Mouse (Mus musculus) midbrain, postnatal 0 days (tissue): ENCODE measurements around the gene Ercc2. TPM values are rescaled to one million over a fixed set of nuclear protein-coding genes. Genes with fewer than 3 reads are reported as not detected.
A peak's percentile ranks its signal among the peaks of the same experiment; 100 is the strongest.

Source experiments
- ATAC-seq: fragments of 200-750 bp; cut with Nextera tagmentation; 2 replicates; pipeline ENCODE4 v1.8.0; 2017; ENCODE audit warnings: moderate number of reproducible peaks, mild to moderate bottlenecking, moderate TSS enrichment, moderate library complexity; ENCODE audit not compliant: low FRiP score
- DNase-seq: peaks from one replicate; pipeline ENCODE4 v3.0.0-alpha.2; 2015; ENCODE audit warnings: low spot score
- H3K27ac ChIP-seq: fragments of 300-500 bp; sonication (generic); 2 replicates; pipeline ENCODE4 v1.5.1; 2014; ENCODE audit warnings: low read depth, mild to moderate bottlenecking, low read length, mixed read lengths
- H3K27me3 ChIP-seq: fragments of 300-500 bp; sonication (generic); 2 replicates; pipeline ENCODE4 v1.6.1; 2014; ENCODE audit warnings: low read length, control low read depth, mixed read lengths; ENCODE audit not compliant: insufficient read depth
- H3K36me3 ChIP-seq: fragments of 300-500 bp; sonication (generic); 2 replicates; pipeline ENCODE4 v1.6.1; 2014; ENCODE audit warnings: low read length, control low read depth, mixed read lengths; ENCODE audit not compliant: insufficient read depth
- H3K4me1 ChIP-seq: fragments of 300-500 bp; sonication (generic); 2 replicates; pipeline ENCODE4 v1.6.1; 2014; ENCODE audit warnings: mild to moderate bottlenecking, control low read depth, antibody characterized with exemption, low read length, mixed read lengths; ENCODE audit not compliant: insufficient read depth
- H3K4me2 ChIP-seq: fragments of 300-500 bp; sonication (generic); 2 replicates; pipeline ENCODE4 v1.6.1; 2014; ENCODE audit warnings: low read depth, mild to moderate bottlenecking, low read length, mixed read lengths; ENCODE audit not compliant: poor library complexity, severe bottlenecking
- H3K4me3 ChIP-seq: fragments of 300-500 bp; sonication (generic); 2 replicates; pipeline ENCODE4 v1.5.1; 2014; ENCODE audit warnings: low read depth, mild to moderate bottlenecking, low read length, moderate library complexity
- H3K9ac ChIP-seq: fragments of 300-500 bp; sonication (generic); replicated peaks from 2 replicates; pipeline ENCODE4 v1.6.1; 2014; ENCODE audit warnings: mild to moderate bottlenecking, low read length, moderate library complexity, mixed read lengths; ENCODE audit not compliant: poor library complexity, severe bottlenecking
- H3K9me3 ChIP-seq: fragments of 300-500 bp; sonication (generic); 2 replicates; pipeline ENCODE4 v1.6.1; 2016; ENCODE audit warnings: low read length, control low read depth
- CTCF ChIP-seq: IDR thresholded peaks from 2 replicates; pipeline ENCODE4 v1.5.1; 2016; ENCODE audit warnings: antibody characterized with exemption, mild to moderate bottlenecking
- WGBS: fragments of 180-500 bp; shearing (Covaris S2); extraction: QIAGEN DNeasy Blood & Tissue Kit; methylation state at CpG from one replicate; pipeline ENCODE4 v1.1.7; 2014; 5-methylcytosine and 5-hydroxymethylcytosine counted together
- polyA plus RNA-seq: library from polyadenylated mRNA; unstranded; fragments of >200 nt; fragmentation: Nextera tagmentation; extraction: Ambion mirVana; gene quantifications from 2 replicates; pipeline ENCODE4 v1.2.1, GENCODE M21; 2015
- total RNA-seq: library from RNA; depleted of rRNA; stranded (reverse); fragments of >200 nt; gene quantifications from 2 replicates; pipeline ENCODE4 v1.2.3, GENCODE M21; 2014

Ercc2 gene
- total and polyA plus RNA-seq, 2 experiments from 2014 or later = 22.9 to 63.0 TPM

GRCm38 (mm10) chr7:19373367-19373766 lies 8.4 kb upstream of the Ercc2 start:
- TF ChIP-seq CTCF = no peak
- H3K9me3 ChIP-seq = no peaks in the 10 kb centered on the region
- ATAC-seq = no peak

GRCm38 (mm10) chr7:19375368-19375767 lies 6.4 kb upstream of the Ercc2 start:
- Histone ChIP-seq H3K4me2 (no peak overlapping the region), H3K9me3 (no peaks in the 10 kb centered on the region), H3K9ac (no peak overlapping the region), H3K27ac (no peak overlapping the region), H3K36me3 (0 out of 2 replicates have a peak, but pooled peaks cover 2% of the 10 kb centered on the region), H3K4me1 (no peaks in the 10 kb centered on the region), H3K4me3 (no peak overlapping the region), H3K27me3 (no peaks in the 10 kb centered on the region)
- 80% methylated on average over 16 of the region's 18 CpGs for WGBS
- ATAC-seq (no peak), DNase-seq (no peak)
- TF ChIP-seq CTCF = no peak

More at GRCm38 (mm10) chr7:19373367-19373766, 8.4 kb upstream of the Ercc2 start:
- Histone ChIP-seq H3K27ac (no peak overlapping the region), H3K9ac (no peak overlapping the region), H3K4me3 (no peak overlapping the region), H3K36me3 (0 out of 2 replicates have a peak, but pooled peaks cover 2% of the 10 kb centered on the region), H3K27me3 (no peaks in the 10 kb centered on the region; the same call in 1 of the 2 replicates), H3K4me1 (no peaks in the 10 kb centered on the region), H3K4me2 (no peak overlapping the region)
- DNase-seq = no peak
- 86% methylated on average over 2 of the region's 2 CpGs for WGBS

- WGBS = 84% methylated on average over 4 of the region's 4 CpGs
- no peak for TF ChIP-seq CTCF
- Histone ChIP-seq H3K4me1 (no peaks in the 10 kb centered on the region), H3K36me3 (0 out of 2 replicates have a peak, but pooled peaks cover 2% of the 10 kb centered on the region), H3K27me3 (no peaks in the 10 kb centered on the region), H3K4me2 (no peak overlapping the region), H3K27ac (no peak overlapping the region), H3K9me3 (no peaks in the 10 kb centered on the region), H3K4me3 (no peak overlapping the region), H3K9ac (no peak overlapping the region)
- no peak for DNase-seq
- no peak for ATAC-seq
Measured at GRCm38 (mm10) chr7:19376019-19376418, 5.8 kb upstream of the Ercc2 start.

GRCm38 (mm10) chr7:19378049-19378448 lies 3.8 kb upstream of the Ercc2 start:
- H3K4me2 ChIP-seq = no peak overlapping the region
- 0 out of 2 replicates have a peak, but pooled peaks cover 2% of the 10 kb centered on the region for H3K36me3 ChIP-seq
- no peak overlapping the region for H3K9ac ChIP-seq
- no peaks in the 10 kb centered on the region for H3K27me3 ChIP-seq
- WGBS = 72% methylated on average over 8 of the region's 8 CpGs
- DNase-seq = no peak
- no peaks in the 10 kb centered on the region for H3K9me3 ChIP-seq
- TF ChIP-seq CTCF = no peak
- H3K4me1 ChIP-seq = 0 out of 2 replicates have a peak, but pooled peaks cover 3% of the 10 kb centered on the region
- H3K27ac ChIP-seq = no peak overlapping the region
- no peak overlapping the region for H3K4me3 ChIP-seq
- ATAC-seq = no peak

GRCm38 (mm10) chr7:19382166-19382541 lies 344 bp downstream of the Ercc2 start:
- H3K36me3 ChIP-seq = peaks cover 29% of the 10 kb centered on the region
- no peak for TF ChIP-seq CTCF
- H3K4me1 ChIP-seq = peaks cover 8% of the 10 kb centered on the region; the same call in 1 of the 2 replicates
- DNase-seq (no peak), ATAC-seq (peak; percentile 58)
- no peaks in the 10 kb centered on the region for H3K27me3 ChIP-seq
- H3K27ac ChIP-seq = peak overlapping the region; percentile 69
- WGBS = under 1% methylated on average over 28 of the region's 37 CpGs
- H3K4me3 ChIP-seq = peak overlapping the region; percentile 93
- H3K9me3 ChIP-seq = no peaks in the 10 kb centered on the region
- H3K4me2 ChIP-seq = peak overlapping the region; percentile 76
- H3K9ac ChIP-seq = peak overlapping the region; percentile 74

- WGBS = 89% methylated on average over 9 of the region's 9 CpGs
- H3K27ac ChIP-seq = no peak overlapping the region
- no peaks in the 10 kb centered on the region for H3K9me3 ChIP-seq
- no peak for TF ChIP-seq CTCF
- DNase-seq (no peak), ATAC-seq (no peak)
- H3K27me3 ChIP-seq = no peaks in the 10 kb centered on the region
- no peak overlapping the region for H3K4me2 ChIP-seq
- peaks cover 35% of the 10 kb centered on the region for H3K36me3 ChIP-seq
- H3K4me1 ChIP-seq = peaks cover 8% of the 10 kb centered on the region; the same call in 1 of the 2 replicates
- H3K4me3 ChIP-seq = no peak overlapping the region
- H3K9ac ChIP-seq = no peak overlapping the region
Measured at GRCm38 (mm10) chr7:19383708-19384107, 1.9 kb downstream of the Ercc2 start.
